Mouse (Mus musculus) limb, embryonic 14.5 days (tissue): ENCODE measurements around the gene Mthfd1l. TPM values are rescaled to one million over a fixed set of nuclear protein-coding genes. Genes with fewer than 3 reads are reported as not detected.

Experiments
- ATAC-seq: fragments of 200-750 bp; cut with Nextera tagmentation; 2 replicates; pipeline ENCODE4 v1.8.0; 2017; ENCODE audit warnings: low read depth, moderate number of reproducible peaks, moderate TSS enrichment; ENCODE audit not compliant: low FRiP score
- DNase-seq: peaks from one replicate; pipeline ENCODE4 v3.0.0-alpha.2; 2015; ENCODE audit warnings: low spot score
- H3K27ac ChIP-seq: fragments of 300-500 bp; sonication (generic); replicated peaks from 2 replicates; pipeline ENCODE4 v1.5.1; 2014; ENCODE audit warnings: low read depth, mild to moderate bottlenecking, low read length, moderate library complexity, mixed read lengths
- H3K27me3 ChIP-seq: fragments of 300-500 bp; sonication (generic); 2 replicates; pipeline ENCODE4 v1.6.1; 2014; ENCODE audit warnings: low read length, mixed read lengths; ENCODE audit not compliant: control insufficient read depth, insufficient read depth
- H3K36me3 ChIP-seq: fragments of 300-500 bp; sonication (generic); 2 replicates; pipeline ENCODE4 v1.6.1; 2014; ENCODE audit warnings: mild to moderate bottlenecking, low read length, moderate library complexity, mixed read lengths; ENCODE audit not compliant: control insufficient read depth, insufficient read depth
- H3K4me1 ChIP-seq: fragments of 300-500 bp; sonication (generic); 2 replicates; pipeline ENCODE4 v1.6.1; 2014; ENCODE audit warnings: antibody characterized with exemption, low read length, mixed read lengths; ENCODE audit not compliant: control insufficient read depth, insufficient read depth
- H3K4me2 ChIP-seq: fragments of 300-500 bp; sonication (generic); replicated peaks from 2 replicates; pipeline ENCODE4 v1.6.1; 2014; ENCODE audit warnings: low read depth, mild to moderate bottlenecking, low read length, moderate library complexity; ENCODE audit not compliant: severe bottlenecking
- H3K4me3 ChIP-seq: fragments of 300-500 bp; sonication (generic); replicated peaks from 2 replicates; pipeline ENCODE4 v1.5.1; 2014; ENCODE audit warnings: low read length
- H3K9ac ChIP-seq: fragments of 300-500 bp; sonication (generic); 2 replicates; pipeline ENCODE4 v1.6.1; 2014; ENCODE audit warnings: mild to moderate bottlenecking, low read depth, low read length, moderate library complexity; ENCODE audit not compliant: severe bottlenecking
- H3K9me3 ChIP-seq: fragments of 300-500 bp; sonication (generic); 2 replicates; pipeline ENCODE4 v1.6.1; 2016; ENCODE audit warnings: low read length; ENCODE audit not compliant: control insufficient read depth
- POLR2A ChIP-seq: fragments of 200-500 bp; IDR thresholded peaks from 2 replicates; pipeline ENCODE4 v1.8.0; 2012; ENCODE audit warnings: inconsistent platforms, mild to moderate bottlenecking, moderate library complexity, borderline replicate concordance; ENCODE audit not compliant: insufficient read depth, insufficient read length; ENCODE audit errors: extremely low read depth
- WGBS: fragments of 180-500 bp; shearing (Covaris S2); extraction: QIAGEN DNeasy Blood & Tissue Kit; methylation state at CpG from one replicate; pipeline ENCODE4 v1.1.7; 2014; 5-methylcytosine and 5-hydroxymethylcytosine counted together
- polyA plus RNA-seq, 2 experiments: library from polyadenylated mRNA; depleted of rRNA in 1 of 2; stranded (reverse) in 1 of 2; unstranded in 1 of 2; fragments of >200 nt; fragmentation: Nextera tagmentation in 1 of 2; extraction: Ambion mirVana in 1 of 2; gene quantifications; 2 replicates each; pipeline versions ENCODE4 v1.2.1 to v1.2.3; 2012 to 2014

Gene Mthfd1l
- polyA plus RNA-seq, 2 experiments = 10.2 to 10.4 TPM

GRCm38 (mm10) chr10:4089885-4090284 lies 117.0 kb downstream of the Mthfd1l start:
- TF ChIP-seq POLR2A = no peak
- H3K4me2 ChIP-seq = no peak overlapping the region
- H3K27ac ChIP-seq = no peak overlapping the region
- H3K27me3 ChIP-seq = no peaks in the 10 kb centered on the region
- WGBS = 79% methylated on average over 15 of the region's 15 CpGs
- no peaks in the 10 kb centered on the region for H3K9me3 ChIP-seq
- ATAC-seq (no peak), DNase-seq (no peak)
- no peak overlapping the region for H3K9ac ChIP-seq
- H3K4me3 ChIP-seq = no peak overlapping the region
- H3K36me3 ChIP-seq = no peaks in the 10 kb centered on the region
- no peaks in the 10 kb centered on the region for H3K4me1 ChIP-seq

- DNase-seq = no peak
- TF ChIP-seq POLR2A = no peak
- no peaks in the 10 kb centered on the region for H3K4me1 ChIP-seq
- H3K27me3 ChIP-seq = no peaks in the 10 kb centered on the region
- no peak overlapping the region for H3K4me2 ChIP-seq
- no peaks in the 10 kb centered on the region for H3K9me3 ChIP-seq
- H3K36me3 ChIP-seq = no peaks in the 10 kb centered on the region
- no peak for ATAC-seq
- H3K4me3 ChIP-seq = no peak overlapping the region
- 91% methylated on average over 8 of the region's 8 CpGs for WGBS
- H3K9ac ChIP-seq = no peak overlapping the region
- H3K27ac ChIP-seq = no peak overlapping the region
These were observed 120.1 kb downstream of the Mthfd1l start for GRCm38 (mm10) chr10:4092990-4093389.

- DNase-seq = no peak
- Histone ChIP-seq H3K27me3 (no peaks in the 10 kb centered on the region), H3K9me3 (no peaks in the 10 kb centered on the region), H3K9ac (no peak overlapping the region), H3K4me3 (no peak overlapping the region), H3K36me3 (no peaks in the 10 kb centered on the region), H3K4me2 (no peak overlapping the region), H3K4me1 (no peaks in the 10 kb centered on the region), H3K27ac (no peak overlapping the region)
- no peak for ATAC-seq
- 79% methylated on average over 9 of the region's 9 CpGs for WGBS
- no peak for TF ChIP-seq POLR2A
These were observed 121.3 kb downstream of the Mthfd1l start for GRCm38 (mm10) chr10:4094093-4094817.

- Histone ChIP-seq H3K27ac (no peak overlapping the region), H3K27me3 (no peaks in the 10 kb centered on the region), H3K4me2 (no peak overlapping the region), H3K36me3 (no peaks in the 10 kb centered on the region), H3K9me3 (no peaks in the 10 kb centered on the region), H3K4me3 (no peak overlapping the region), H3K9ac (no peak overlapping the region), H3K4me1 (no peaks in the 10 kb centered on the region)
- no peak for TF ChIP-seq POLR2A
- no peak for ATAC-seq
- DNase-seq = no peak
- 86% methylated on average over 5 of the region's 5 CpGs for WGBS
These were observed 123.2 kb downstream of the Mthfd1l start for GRCm38 (mm10) chr10:4096151-4096550.

GRCm38 (mm10) chr10:4100007-4100406 lies 127.1 kb downstream of the Mthfd1l start:
- H3K36me3 ChIP-seq = 0 out of 2 replicates have a peak, but pooled peaks cover 4% of the 10 kb centered on the region
- no peaks in the 10 kb centered on the region for H3K27me3 ChIP-seq
- ATAC-seq = no peak
- no peaks in the 10 kb centered on the region for H3K4me1 ChIP-seq
- no peak for TF ChIP-seq POLR2A
- no peak overlapping the region for H3K4me2 ChIP-seq
- H3K9me3 ChIP-seq = no peaks in the 10 kb centered on the region
- no peak for DNase-seq
- H3K4me3 ChIP-seq = no peak overlapping the region
- no peak overlapping the region for H3K27ac ChIP-seq
- no peak overlapping the region for H3K9ac ChIP-seq
- 94% methylated on average over 6 of the region's 6 CpGs for WGBS
